Mouse (Mus musculus) myocyte (in vitro differentiated cells): ENCODE data around the gene Mfng.

Experiments
- CEBPB ChIP-seq: IDR thresholded peaks from 2 replicates; pipeline ENCODE4 v1.6.1; 2011; ENCODE audit warnings: mild to moderate bottlenecking, moderate library complexity; ENCODE audit not compliant: poor library complexity, insufficient read depth, severe bottlenecking
- E2F4 ChIP-seq: IDR thresholded peaks from one replicate; pipeline ENCODE4 v1.6.1; 2011; ENCODE audit warnings: mild to moderate bottlenecking, control low read depth, moderate library complexity; ENCODE audit not compliant: insufficient read depth
- MAX ChIP-seq: IDR thresholded peaks from one replicate; pipeline ENCODE4 v1.6.1; 2011; ENCODE audit warnings: low read depth, mild to moderate bottlenecking, control low read depth
- MYOG ChIP-seq, 3 experiments: IDR thresholded peaks; one replicate each; pipeline ENCODE4 v1.6.1; 2011; ENCODE audit warnings: control low read depth in 2 of 3, low read depth in 2 of 3, mild to moderate bottlenecking in 2 of 3; ENCODE audit not compliant: insufficient read length in 2 of 3, control insufficient read depth in 1 of 3, insufficient read depth in 1 of 3
- POLR2A ChIP-seq: IDR thresholded peaks from one replicate; pipeline ENCODE4 v1.6.1; 2011; ENCODE audit warnings: low read depth, mild to moderate bottlenecking, control low read depth, moderate library complexity; ENCODE audit not compliant: insufficient read length
- POLR2AphosphoS2 ChIP-seq: IDR thresholded peaks from one replicate; pipeline ENCODE4 v1.6.1; 2011; ENCODE audit warnings: low read depth, control low read depth; ENCODE audit not compliant: insufficient read length
- TCF12 ChIP-seq: IDR thresholded peaks from one replicate; pipeline ENCODE4 v1.6.1; 2011; ENCODE audit warnings: mild to moderate bottlenecking, control low read depth; ENCODE audit not compliant: poor library complexity, insufficient read depth, severe bottlenecking
- USF1 ChIP-seq: IDR thresholded peaks from one replicate; pipeline ENCODE4 v1.6.1; 2011; ENCODE audit warnings: low read depth, mild to moderate bottlenecking, control low read depth, moderate library complexity

DNA sequence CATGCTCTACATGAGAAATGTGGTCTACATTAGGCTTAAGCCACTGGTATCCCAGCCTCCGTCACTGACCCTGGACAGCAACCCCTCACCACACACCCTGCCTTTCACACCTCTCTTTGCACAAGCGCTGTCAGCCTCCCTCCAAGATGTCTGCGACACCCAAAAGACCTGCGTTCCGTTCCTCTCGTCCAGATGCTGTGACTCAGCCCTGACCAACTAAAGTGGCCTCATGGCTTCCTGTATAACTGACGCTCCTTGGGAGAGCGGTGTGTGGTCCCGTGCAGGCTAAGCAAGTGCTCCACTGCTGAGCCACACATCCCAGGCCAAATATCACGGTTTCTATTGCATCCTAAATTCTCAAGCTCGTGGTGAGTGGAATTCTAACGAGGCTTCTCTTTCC lies 32.6 kb downstream of the Mfng start:
- TF ChIP-seq TCF12 (no peak), MYOG (IDR thresholded peaks at IDR 0.05; ENCODE audit: control insufficient read depth in 1 of 3, insufficient read depth in 1 of 3, insufficient read length in 2 of 3, low read depth in 2 of 3) (no peak), MAX (no peak), POLR2A (no peak), POLR2AphosphoS2 (no peak), E2F4 (no peak), USF1 (no peak), CEBPB (no peak)
